Mouse (Mus musculus) kidney, adult 2 months (tissue): ENCODE results near the gene Ube2j2.

Experiments used
- CTCF ChIP-seq: fragments of 200-500 bp; conservative IDR thresholded peaks from 2 replicates; pipeline ENCODE4 v1.5.1; 2011; ENCODE audit warnings: low read depth, mild to moderate bottlenecking, control low read depth, low read length, moderate library complexity, mixed read lengths; ENCODE audit not compliant: insufficient read depth, insufficient read length
- POLR2A ChIP-seq: fragments of 200-500 bp; IDR thresholded peaks from one replicate; pipeline ENCODE4 v1.6.1; 2011; ENCODE audit warnings: low read depth, low read length, control low read depth

DNA sequence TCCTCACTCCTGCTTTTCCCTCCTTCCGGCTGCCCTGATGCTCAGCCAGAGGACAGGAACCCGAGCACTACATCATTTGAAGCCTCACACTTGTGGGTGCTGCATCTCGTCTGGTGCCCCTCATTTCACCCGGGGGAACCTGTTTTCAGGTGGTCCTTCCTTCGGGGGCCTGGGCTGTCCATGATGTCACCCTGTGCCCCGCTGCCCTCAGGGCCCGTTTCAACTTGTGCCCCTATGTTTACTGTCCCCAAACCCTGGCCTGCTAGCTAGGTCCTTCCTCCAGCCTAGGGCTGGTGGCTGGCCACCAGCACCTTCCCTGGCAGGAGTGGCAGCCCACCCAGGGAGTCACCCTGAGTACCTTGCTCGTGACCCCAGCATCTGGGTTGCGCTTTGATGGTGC lies 37.5 kb upstream of the Ube2j2 start:
- TF ChIP-seq POLR2A (no peak), CTCF (no peak)
